Mouse (Mus musculus) heart, adult 2 months (tissue): ENCODE data around the gene Znrf1.

Experiments used
- CTCF ChIP-seq: fragments of 200-600 bp; IDR thresholded peaks from 2 replicates; pipeline ENCODE4 v1.8.1; 2022; ENCODE audit warnings: antibody characterized with exemption, mild to moderate bottlenecking, moderate library complexity
- EP300 ChIP-seq: fragments of 200-500 bp; IDR thresholded peaks from 2 replicates; pipeline ENCODE4 v1.6.1; 2011; ENCODE audit warnings: low read depth, low read length, control low read depth; ENCODE audit not compliant: insufficient read depth
- POLR2A ChIP-seq: fragments of 200-500 bp; IDR thresholded peaks from 2 replicates; pipeline ENCODE4 v1.6.1; 2011; ENCODE audit warnings: mild to moderate bottlenecking, low read depth, low read length, control low read depth; ENCODE audit not compliant: insufficient read depth

- no peak for TF ChIP-seq POLR2A
- TF ChIP-seq EP300: no peak
- no peak for TF ChIP-seq CTCF
Observed at GRCm38 (mm10) chr8:111548201-111548600, 12.3 kb downstream of the Znrf1 start.
